Mouse (Mus musculus): ENCODE measurements around the gene Copz1. TPM values are rescaled to one million over a fixed set of nuclear protein-coding genes. Genes with fewer than 3 reads are reported as not detected.

The Copz1 gene
- polyA plus RNA-seq, 1 experiment from 2014 or later: 298 TPM

DNA sequence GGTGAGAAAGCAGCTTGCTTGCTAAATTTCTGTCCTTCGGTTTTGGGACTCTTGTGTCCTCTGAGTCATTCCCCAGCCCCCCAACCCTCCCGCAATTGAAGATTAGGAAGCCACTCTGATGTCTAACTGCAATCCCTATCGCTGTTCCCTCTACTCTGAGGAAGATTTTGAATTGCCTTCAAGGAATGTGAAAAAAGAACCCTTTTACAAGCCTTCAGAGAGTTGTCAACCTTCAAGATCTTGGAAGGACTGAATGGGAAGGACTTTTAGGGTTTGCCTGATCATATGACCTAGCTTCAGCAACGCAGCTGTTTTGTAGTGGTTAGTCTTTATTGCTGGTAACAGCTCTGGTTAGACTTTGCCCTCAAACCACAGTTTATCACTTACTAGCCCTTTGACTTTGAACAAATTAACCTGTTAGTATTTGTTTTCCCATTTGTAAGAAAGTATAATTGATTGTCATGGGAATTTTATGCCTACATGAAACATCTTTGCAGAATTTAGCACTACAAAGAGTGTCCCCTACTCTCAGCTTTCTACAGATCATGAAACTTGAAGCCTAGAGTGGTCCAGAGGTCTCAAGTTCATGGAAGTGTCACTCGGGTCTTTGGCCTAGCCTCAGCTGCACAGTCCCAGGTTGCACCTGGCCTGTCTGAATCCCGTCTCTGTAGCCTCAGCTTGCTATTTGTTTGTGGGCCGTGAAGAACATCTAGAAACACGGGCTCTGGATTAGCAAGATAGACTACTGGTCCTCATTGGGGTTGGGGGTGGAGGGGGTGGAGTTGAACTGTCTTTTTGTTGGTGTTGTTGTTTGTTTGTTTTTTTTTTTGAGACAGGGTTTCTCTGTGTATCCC is 33.5 kb downstream of the Copz1 start:
- Histone ChIP-seq H3K9ac (ENCODE audit: low read depth, low read length) (peak overlapping the region; percentile 61), H3K4me3 (ENCODE audit: low read depth, low read length) (peak overlapping the region; percentile 58), H3K4me1 (replicated peaks; ENCODE audit: control insufficient read depth, insufficient read depth, low read length) (peaks cover 49% of the 10 kb centered on the region), H3K27me3 (replicated peaks; ENCODE audit: control insufficient read depth, insufficient read depth, low read length) (peaks cover 3% of the 10 kb centered on the region), H3K36me3 (ENCODE audit: control insufficient read depth, insufficient read depth, low read length) (no peaks in the 10 kb centered on the region), H3K27ac (ENCODE audit: low read depth, low read length) (peak overlapping the region; percentile 85), H3K4me2 (peak overlapping the region; percentile 88), H3K9me3 (ENCODE audit: control insufficient read depth, low read length) (no peaks in the 10 kb centered on the region)
- WGBS: 34% methylated on average over 8 of the region's 8 CpGs
- ATAC-seq (replicated peaks; ENCODE audit: low FRiP score): no peak
- no peak for DNase-seq (ENCODE audit: low spot score)

DNA sequence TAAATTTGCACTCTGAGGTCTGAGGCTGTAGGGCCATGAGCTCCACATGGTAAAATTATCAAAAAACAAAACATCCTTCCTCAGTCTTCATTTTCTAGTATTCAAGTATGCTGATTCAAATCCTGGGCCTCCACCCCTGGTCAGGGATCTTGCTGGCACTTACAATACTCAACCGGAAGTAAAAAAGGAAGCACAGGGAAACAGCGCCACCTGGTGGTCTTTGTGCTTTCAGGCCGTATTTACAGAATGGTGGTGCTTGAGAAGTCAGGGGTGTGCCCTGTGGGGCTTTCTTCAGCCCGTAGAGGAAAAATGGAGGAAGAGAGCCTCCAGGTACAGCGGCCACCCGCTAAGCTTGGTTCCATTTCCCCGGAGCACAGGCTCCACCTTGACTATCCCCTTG is 34.6 kb downstream of the Copz1 start:
- no peaks in the 10 kb centered on the region for H3K9me3 ChIP-seq (ENCODE audit: control insufficient read depth, low read length)
- 0 out of 2 replicates have a peak overlapping the region, but pooled peaks have one; percentile 1 for H3K4me2 ChIP-seq
- H3K9ac ChIP-seq (ENCODE audit: low read depth, low read length): no peak overlapping the region
- ATAC-seq (replicated peaks; ENCODE audit: low FRiP score): peak; percentile 29; the same call in 1 of the 2 replicates
- peaks cover 42% of the 10 kb centered on the region for H3K4me1 ChIP-seq (replicated peaks; ENCODE audit: control insufficient read depth, insufficient read depth, low read length)
- peak; percentile 85 for DNase-seq (ENCODE audit: low spot score)
- H3K27me3 ChIP-seq (replicated peaks; ENCODE audit: control insufficient read depth, insufficient read depth, low read length): peaks cover 3% of the 10 kb centered on the region
- 4% methylated on average over 7 of the region's 7 CpGs for WGBS
- H3K4me3 ChIP-seq (ENCODE audit: low read depth, low read length): no peak overlapping the region
- no peak overlapping the region for H3K27ac ChIP-seq (ENCODE audit: low read depth, low read length)
- no peaks in the 10 kb centered on the region for H3K36me3 ChIP-seq (ENCODE audit: control insufficient read depth, insufficient read depth, low read length)

DNA sequence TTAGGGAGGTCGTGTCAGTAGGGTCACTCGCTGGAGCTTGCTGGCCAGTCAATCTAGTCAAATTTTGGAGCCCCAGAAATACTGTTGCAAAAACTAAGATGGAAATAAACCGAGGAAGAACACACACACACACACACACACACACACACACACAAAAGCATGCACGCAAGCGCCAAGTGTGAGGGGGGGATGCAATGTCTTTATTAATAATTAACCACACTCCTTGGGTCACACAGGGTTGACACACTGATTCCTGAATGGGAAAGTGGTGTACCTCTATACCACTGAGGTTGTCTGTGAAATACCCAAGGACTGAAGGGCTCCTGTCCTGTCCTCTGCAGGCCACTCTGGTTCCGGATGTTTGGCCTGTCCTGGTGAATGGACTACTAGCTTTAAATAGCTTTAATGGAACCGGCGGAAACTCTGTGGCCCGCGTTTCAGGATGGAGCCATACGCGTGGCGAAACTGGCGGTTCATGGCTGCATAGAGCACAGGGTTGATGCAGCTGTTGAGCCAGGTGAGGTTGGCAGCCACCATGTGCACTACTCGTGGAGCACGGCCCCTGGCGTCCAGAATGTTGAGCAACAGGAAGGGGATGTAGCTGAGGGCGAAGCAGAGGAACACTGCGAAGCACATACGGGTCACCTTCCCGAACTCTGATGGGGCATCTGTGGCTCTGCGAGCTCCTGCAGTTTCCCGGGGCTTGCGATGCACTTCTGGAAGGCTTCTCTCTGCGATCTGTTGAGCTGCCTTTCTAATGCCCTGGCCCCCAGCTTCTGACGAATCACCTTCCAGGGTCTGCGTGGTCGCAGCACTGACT is 35.8 kb downstream of the Copz1 start:
- no peak for ATAC-seq (replicated peaks; ENCODE audit: low FRiP score)
- 36% methylated on average over 28 of the region's 28 CpGs for WGBS
- Histone ChIP-seq H3K27ac (ENCODE audit: low read depth, low read length) (no peak overlapping the region), H3K4me1 (replicated peaks; ENCODE audit: control insufficient read depth, insufficient read depth, low read length) (peaks cover 34% of the 10 kb centered on the region), H3K9me3 (ENCODE audit: control insufficient read depth, low read length) (no peaks in the 10 kb centered on the region), H3K36me3 (ENCODE audit: control insufficient read depth, insufficient read depth, low read length) (no peaks in the 10 kb centered on the region), H3K4me2 (peak overlapping the region; percentile 44), H3K27me3 (replicated peaks; ENCODE audit: control insufficient read depth, insufficient read depth, low read length) (peaks cover 3% of the 10 kb centered on the region), H3K4me3 (ENCODE audit: low read depth, low read length) (peak overlapping the region; percentile 8; the same call in 1 of the 2 replicates), H3K9ac (ENCODE audit: low read depth, low read length) (peak overlapping the region; percentile 2; the same call in 1 of the 2 replicates)
- no peak for DNase-seq (ENCODE audit: low spot score)

DNA sequence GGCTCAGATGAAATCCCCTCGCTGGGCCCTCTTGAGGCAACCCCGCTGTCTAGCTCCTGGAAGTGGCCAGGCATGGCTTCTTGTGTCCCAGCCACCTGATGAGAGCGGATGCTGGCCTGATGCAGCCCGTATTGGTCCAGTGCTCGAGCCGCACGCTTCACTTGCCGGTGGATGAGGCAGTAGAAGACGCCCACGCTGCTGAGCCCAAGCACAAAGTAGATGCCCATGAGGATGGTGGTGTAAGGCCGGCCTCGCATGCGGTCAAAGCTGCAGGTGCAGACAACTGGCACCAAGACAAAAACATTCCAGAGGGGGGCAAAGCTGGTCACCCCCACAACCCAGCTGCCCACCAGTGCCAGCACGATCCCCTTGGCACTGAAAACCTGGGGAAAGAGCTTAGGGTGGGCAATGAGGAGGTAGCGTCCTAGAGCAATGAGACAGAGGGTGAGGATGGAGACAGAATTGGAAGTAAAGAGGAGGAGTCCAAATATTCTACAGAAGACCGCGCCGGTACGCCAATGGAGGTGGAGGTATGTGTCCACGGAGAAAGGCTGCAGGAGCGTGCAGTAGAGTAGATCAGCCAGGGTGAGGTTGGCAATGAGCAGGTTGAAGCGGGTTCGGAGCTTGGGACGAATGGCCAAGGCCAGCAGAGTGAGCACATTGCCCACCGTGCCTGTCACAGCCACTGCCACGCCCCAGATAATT is 36.5 kb downstream of the Copz1 start:
- peaks cover 33% of the 10 kb centered on the region for H3K4me1 ChIP-seq (replicated peaks; ENCODE audit: control insufficient read depth, insufficient read depth, low read length)
- H3K27ac ChIP-seq (ENCODE audit: low read depth, low read length): no peak overlapping the region
- DNase-seq (ENCODE audit: low spot score): no peak
- peak overlapping the region; percentile 8; the same call in 1 of the 2 replicates for H3K4me3 ChIP-seq (ENCODE audit: low read depth, low read length)
- 59% methylated on average over 26 of the region's 26 CpGs for WGBS
- no peaks in the 10 kb centered on the region for H3K36me3 ChIP-seq (ENCODE audit: control insufficient read depth, insufficient read depth, low read length)
- H3K4me2 ChIP-seq: peak overlapping the region; percentile 44
- no peak for ATAC-seq (replicated peaks; ENCODE audit: low FRiP score)
- H3K27me3 ChIP-seq (replicated peaks; ENCODE audit: control insufficient read depth, insufficient read depth, low read length): peaks cover under 1% of the 10 kb centered on the region; the same call in 1 of the 2 replicates
- H3K9me3 ChIP-seq (ENCODE audit: control insufficient read depth, low read length): no peaks in the 10 kb centered on the region
- no peak overlapping the region for H3K9ac ChIP-seq (ENCODE audit: low read depth, low read length)

DNA sequence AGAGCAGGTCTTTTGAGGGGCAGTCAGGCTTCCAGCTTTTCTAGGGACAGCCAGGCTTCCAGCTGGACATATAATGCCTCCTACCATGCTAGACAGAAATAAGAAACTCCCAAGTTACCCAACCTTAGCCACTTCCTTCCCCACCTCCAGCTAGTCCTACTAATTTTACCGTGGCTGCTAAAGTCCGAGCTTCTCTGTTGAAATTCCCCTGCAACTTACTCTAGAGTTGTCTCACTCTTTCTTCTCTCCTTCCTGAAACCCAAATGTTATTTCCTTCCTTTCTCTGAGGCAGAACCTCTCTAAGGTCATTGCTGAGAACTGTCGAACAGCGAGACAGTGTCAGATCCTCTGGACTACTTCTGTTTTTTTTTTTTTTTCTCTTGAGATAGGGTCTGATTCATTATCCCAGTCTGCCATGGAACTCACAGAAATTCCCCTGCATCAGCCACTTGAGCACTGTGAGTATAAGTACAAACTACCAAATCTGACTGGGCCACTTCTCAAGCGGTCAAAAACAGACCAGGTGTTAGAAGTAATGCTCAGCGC is 37.9 kb downstream of the Copz1 start, which contains the start of gene Gpr84:
Gene Gpr84 (minus strand): TSS at position 248 of the 546 bp plus-strand sequence.
- peak within 1 kb of the TSS; percentile 44 for H3K4me2 ChIP-seq
- no peaks in the 10 kb centered on the region; the same call in 1 of the 2 replicates for H3K27me3 ChIP-seq (replicated peaks; ENCODE audit: control insufficient read depth, insufficient read depth, low read length)
- H3K9ac ChIP-seq (ENCODE audit: low read depth, low read length): no peak within 1 kb of the TSS
- H3K36me3 ChIP-seq (ENCODE audit: control insufficient read depth, insufficient read depth, low read length): no peaks in the 10 kb centered on the region
- no peak within 1 kb of the TSS for H3K27ac ChIP-seq (ENCODE audit: low read depth, low read length)
- peaks cover 36% of the 10 kb centered on the region for H3K4me1 ChIP-seq (replicated peaks; ENCODE audit: control insufficient read depth, insufficient read depth, low read length)
- ATAC-seq (replicated peaks; ENCODE audit: low FRiP score) (no peak), DNase-seq (ENCODE audit: low spot score) (no peak)
- no peak within 1 kb of the TSS for H3K4me3 ChIP-seq (ENCODE audit: low read depth, low read length)
- 39% methylated on average over 6 of the region's 6 CpGs for WGBS
- no peaks in the 10 kb centered on the region for H3K9me3 ChIP-seq (ENCODE audit: control insufficient read depth, low read length)

DNA sequence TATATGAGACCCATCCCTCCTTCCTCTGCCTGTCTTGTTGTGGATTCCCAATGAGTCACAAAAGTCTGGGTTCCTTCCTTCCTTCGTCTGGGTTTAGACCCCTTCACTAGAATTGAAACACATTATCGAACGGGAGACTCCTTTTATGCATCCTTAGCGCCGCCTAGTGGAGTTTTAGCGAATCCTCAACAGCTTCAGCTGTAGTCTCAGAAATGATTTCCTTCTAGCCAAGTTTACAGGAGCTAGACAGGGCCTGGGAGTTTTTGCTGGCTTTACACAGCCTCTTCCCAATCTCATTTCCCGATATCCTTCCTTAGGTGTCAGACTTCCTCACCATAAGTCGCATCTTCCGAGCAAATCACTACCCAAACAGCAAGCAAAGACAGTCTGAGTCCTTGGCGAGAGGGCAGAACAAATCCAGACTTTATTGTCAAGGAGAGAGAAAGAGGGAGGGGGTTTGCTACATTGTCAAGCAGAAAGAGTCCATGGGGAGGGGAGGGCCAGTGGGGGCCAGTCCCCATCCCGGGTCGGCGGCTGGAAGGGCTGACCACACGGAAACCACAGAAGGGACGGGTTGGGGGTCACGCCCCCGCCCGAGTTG is 41.1 kb downstream of the Copz1 start:
- Histone ChIP-seq H3K4me3 (ENCODE audit: low read depth, low read length) (no peak overlapping the region), H3K9ac (ENCODE audit: low read depth, low read length) (no peak overlapping the region), H3K4me2 (peak overlapping the region; percentile 14; the same call in 1 of the 2 replicates), H3K4me1 (replicated peaks; ENCODE audit: control insufficient read depth, insufficient read depth, low read length) (peaks cover 35% of the 10 kb centered on the region), H3K27ac (ENCODE audit: low read depth, low read length) (no peak overlapping the region), H3K27me3 (replicated peaks; ENCODE audit: control insufficient read depth, insufficient read depth, low read length) (no peaks in the 10 kb centered on the region; the same call in 1 of the 2 replicates), H3K36me3 (ENCODE audit: control insufficient read depth, insufficient read depth, low read length) (peaks cover 12% of the 10 kb centered on the region; the same call in 1 of the 2 replicates), H3K9me3 (ENCODE audit: control insufficient read depth, low read length) (no peaks in the 10 kb centered on the region)
- 28% methylated on average over 18 of the region's 18 CpGs for WGBS
- ATAC-seq (replicated peaks; ENCODE audit: low FRiP score) (no peak), DNase-seq (ENCODE audit: low spot score) (no peak)

DNA sequence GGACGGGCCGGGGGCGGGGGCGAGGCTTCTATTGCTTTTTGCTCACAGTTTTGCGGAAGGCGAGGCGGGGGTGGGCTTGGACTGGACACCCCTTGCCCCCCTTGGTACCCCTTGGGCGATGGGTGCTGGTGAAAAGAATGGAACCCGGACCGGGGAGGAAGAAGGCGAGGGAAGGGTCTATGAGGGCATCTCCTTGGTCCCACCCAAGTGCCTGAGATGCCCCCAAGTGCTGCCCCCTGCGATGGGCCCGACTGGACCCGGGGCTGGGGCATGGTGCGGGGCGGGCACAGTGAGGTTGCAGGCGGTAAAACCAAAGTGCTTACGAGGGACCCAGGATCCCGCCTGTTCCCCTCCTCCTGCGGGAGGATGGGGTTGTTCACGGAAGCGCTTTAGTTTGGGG is 41.7 kb downstream of the Copz1 start:
- 50% methylated on average over 22 of the region's 22 CpGs for WGBS
- Histone ChIP-seq H3K27me3 (replicated peaks; ENCODE audit: control insufficient read depth, insufficient read depth, low read length) (no peaks in the 10 kb centered on the region; the same call in 1 of the 2 replicates), H3K4me3 (ENCODE audit: low read depth, low read length) (no peak overlapping the region), H3K9ac (ENCODE audit: low read depth, low read length) (no peak overlapping the region), H3K9me3 (ENCODE audit: control insufficient read depth, low read length) (no peaks in the 10 kb centered on the region), H3K27ac (ENCODE audit: low read depth, low read length) (no peak overlapping the region), H3K4me2 (peak overlapping the region; percentile 14; the same call in 1 of the 2 replicates), H3K4me1 (replicated peaks; ENCODE audit: control insufficient read depth, insufficient read depth, low read length) (peaks cover 30% of the 10 kb centered on the region), H3K36me3 (ENCODE audit: control insufficient read depth, insufficient read depth, low read length) (peaks cover 14% of the 10 kb centered on the region; the same call in 1 of the 2 replicates)
- ATAC-seq (replicated peaks; ENCODE audit: low FRiP score): no peak
- no peak for DNase-seq (ENCODE audit: low spot score)

Data from liver, embryonic 11.5 days (tissue).